Mouse (Mus musculus) bone marrow macrophage, adult 2 months (primary cell): ENCODE measurements around the gene Klhl33.
"Not testable (repeated sequence)": the region's sequence is repeated elsewhere in the genome, so short reads cannot be mapped to it uniquely, and the experiment has no call there.

Experiments
- CTCF ChIP-seq: IDR thresholded peaks from 2 replicates; pipeline ENCODE4 v1.5.1; 2012; ENCODE audit warnings: low read depth, mild to moderate bottlenecking, low read length, moderate library complexity
- POLR2A ChIP-seq: IDR thresholded peaks from 2 replicates; pipeline ENCODE4 v1.6.1; 2012; ENCODE audit warnings: mild to moderate bottlenecking, low read depth, low read length, borderline replicate concordance

- TF ChIP-seq CTCF, POLR2A: not testable (repeated sequence)
These were observed 47.3 kb upstream of the Klhl33 start for GRCm38 (mm10) chr14:50944668-50945033.
